Mouse (Mus musculus) myocyte (in vitro differentiated cells): ENCODE data around the gene Nrip1.

ENCODE experiments used
- E2F4 ChIP-seq: IDR thresholded peaks from one replicate; pipeline ENCODE4 v1.6.1; 2011; ENCODE audit warnings: mild to moderate bottlenecking, control low read depth, moderate library complexity; ENCODE audit not compliant: insufficient read depth
- MAX ChIP-seq: IDR thresholded peaks from one replicate; pipeline ENCODE4 v1.6.1; 2011; ENCODE audit warnings: low read depth, mild to moderate bottlenecking, control low read depth
- MYOG ChIP-seq, 3 experiments: IDR thresholded peaks; one replicate each; pipeline ENCODE4 v1.6.1; 2011; ENCODE audit warnings: control low read depth in 2 of 3, low read depth in 2 of 3, mild to moderate bottlenecking in 2 of 3; ENCODE audit not compliant: insufficient read length in 2 of 3, control insufficient read depth in 1 of 3, insufficient read depth in 1 of 3
- POLR2A ChIP-seq: IDR thresholded peaks from one replicate; pipeline ENCODE4 v1.6.1; 2011; ENCODE audit warnings: low read depth, mild to moderate bottlenecking, control low read depth, moderate library complexity; ENCODE audit not compliant: insufficient read length
- POLR2AphosphoS2 ChIP-seq: IDR thresholded peaks from one replicate; pipeline ENCODE4 v1.6.1; 2011; ENCODE audit warnings: low read depth, control low read depth; ENCODE audit not compliant: insufficient read length
- REST ChIP-seq: IDR thresholded peaks from one replicate; pipeline ENCODE4 v1.6.1; 2011; ENCODE audit warnings: mild to moderate bottlenecking, control low read depth, moderate library complexity; ENCODE audit not compliant: insufficient read depth, insufficient read length
- TCF3 ChIP-seq: IDR thresholded peaks from one replicate; pipeline ENCODE4 v1.6.1; 2011; ENCODE audit warnings: low read depth, control low read depth; ENCODE audit not compliant: insufficient read length

- TF ChIP-seq POLR2A (no peak), TCF3 (no peak), REST (no peak), MYOG (IDR thresholded peaks at IDR 0.05; ENCODE audit: control insufficient read depth in 1 of 3, insufficient read depth in 1 of 3, insufficient read length in 2 of 3, low read depth in 2 of 3) (no peak), MAX (no peak), POLR2AphosphoS2 (no peak), E2F4 (no peak)
Observed at GRCm38 (mm10) chr16:76416060-76416438, 42.4 kb upstream of the Nrip1 start.
